Mouse (Mus musculus) CH12.LX (cell line): ENCODE results near the gene Fam92b. TPM values are rescaled to one million over a fixed set of nuclear protein-coding genes. Genes with fewer than 3 reads are reported as not detected.
A peak's percentile ranks its signal among the peaks of the same experiment; 100 is the strongest.

Experiments used
- DNase-seq: peaks from one replicate; pipeline ENCODE4 v3.0.0-alpha.2; 2013; ENCODE audit errors: extremely low read depth
- H3K27ac ChIP-seq: 2 replicates; pipeline ENCODE4 v1.5.1; 2012; ENCODE audit warnings: low read depth, mild to moderate bottlenecking, control low read depth, moderate library complexity; ENCODE audit not compliant: insufficient read depth
- H3K27me3 ChIP-seq: replicated peaks from 2 replicates; pipeline ENCODE3; 2012; ENCODE audit warnings: inconsistent platforms
- H3K36me3 ChIP-seq, 2 experiments: replicated peaks in 1 of 2; 2 replicates each; pipeline versions ENCODE3 to v1.6.1; 2012; ENCODE audit warnings: inconsistent platforms in 1 of 2, low read length in 1 of 2, mild to moderate bottlenecking in 1 of 2, mixed read lengths in 1 of 2, moderate library complexity in 1 of 2; ENCODE audit not compliant: control insufficient read depth in 1 of 2, insufficient read depth in 1 of 2
- H3K4me1 ChIP-seq, 2 experiments: 2 replicates each; pipeline ENCODE4 v1.6.1; 2012; ENCODE audit warnings: inconsistent platforms in 1 of 2, moderate library complexity in 1 of 2; ENCODE audit not compliant: insufficient read depth in 2 of 2, control insufficient read depth in 1 of 2
- H3K4me2 ChIP-seq: 2 replicates; pipeline ENCODE4 v1.6.1; 2012; ENCODE audit warnings: low read depth, mild to moderate bottlenecking, control low read depth; ENCODE audit not compliant: poor library complexity, insufficient read depth, severe bottlenecking
- H3K4me3 ChIP-seq, 3 experiments: fragments of 150-350 bp in 1 of 3; sonication (generic) in 1 of 3; replicated peaks in 1 of 3; 2 replicates each; pipeline versions ENCODE3 to v1.5.1; 2011 to 2012; ENCODE audit warnings: low read depth in 2 of 3, low read length in 2 of 3, mild to moderate bottlenecking in 2 of 3, moderate library complexity in 2 of 3, control low read depth in 1 of 3, improper control_type of control experiment in 1 of 3, inconsistent platforms in 1 of 3, mixed read lengths in 1 of 3; ENCODE audit not compliant: poor library complexity in 1 of 3
- H3K79me2 ChIP-seq: replicated peaks from 2 replicates; pipeline ENCODE4 v1.6.1; 2012; ENCODE audit warnings: mild to moderate bottlenecking, moderate library complexity; ENCODE audit not compliant: control insufficient read depth, poor library complexity, insufficient read depth, severe bottlenecking; ENCODE audit errors: extremely low read depth
- H3K9ac ChIP-seq: 2 replicates; pipeline ENCODE4 v1.6.1; 2012; ENCODE audit warnings: low read depth, mild to moderate bottlenecking, control low read depth, moderate library complexity; ENCODE audit not compliant: insufficient read depth
- H3K9me3 ChIP-seq: replicated peaks from 2 replicates; pipeline ENCODE3; 2012; ENCODE audit warnings: low read length, inconsistent platforms, mixed read lengths
- CHD2 ChIP-seq: IDR thresholded peaks from 2 replicates; pipeline ENCODE4 v1.6.1; 2011; ENCODE audit warnings: low read length, improper control_type of control experiment
- CTCF ChIP-seq, 2 experiments: IDR thresholded peaks in 1 of 2; conservative IDR thresholded peaks in 1 of 2; 2 replicates each; pipeline ENCODE4 v1.5.1; 2011 to 2012; ENCODE audit warnings: low read depth in 2 of 2, low read length in 2 of 2, improper control_type of control experiment in 1 of 2, inconsistent platforms in 1 of 2, mild to moderate bottlenecking in 1 of 2, moderate library complexity in 1 of 2
- GABPA ChIP-seq: IDR thresholded peaks from 2 replicates; pipeline ENCODE4 v1.6.1; 2012; ENCODE audit warnings: low read depth, low read length, improper control_type of control experiment, inconsistent platforms; ENCODE audit not compliant: insufficient replicate concordance
- HCFC1 ChIP-seq: IDR thresholded peaks from 2 replicates; pipeline ENCODE4 v1.6.1; 2012; ENCODE audit warnings: low read depth, mild to moderate bottlenecking, inconsistent platforms, low read length, improper control_type of control experiment
- JUN ChIP-seq: IDR thresholded peaks from 2 replicates; pipeline ENCODE4 v1.6.1; 2011; ENCODE audit warnings: low read depth, mild to moderate bottlenecking, low read length, improper control_type of control experiment, moderate library complexity; ENCODE audit not compliant: insufficient read depth
- MAFK ChIP-seq: IDR thresholded peaks from 2 replicates; pipeline ENCODE4 v1.6.1; 2011; ENCODE audit warnings: low read length, improper control_type of control experiment; ENCODE audit not compliant: insufficient replicate concordance
- MEF2A ChIP-seq: IDR thresholded peaks from 2 replicates; pipeline ENCODE4 v1.6.1; 2014; ENCODE audit warnings: low read depth, mild to moderate bottlenecking, inconsistent platforms, low read length, improper control_type of control experiment, borderline replicate concordance
- NRF1 ChIP-seq: IDR thresholded peaks from 2 replicates; pipeline ENCODE4 v1.6.1; 2014; ENCODE audit warnings: low read depth, mild to moderate bottlenecking, inconsistent platforms, low read length, improper control_type of control experiment, moderate library complexity
- PAX5 ChIP-seq: IDR thresholded peaks from 2 replicates; pipeline ENCODE4 v1.6.1; 2012; ENCODE audit warnings: low read length, inconsistent platforms, mixed read lengths
- POLR2A ChIP-seq: IDR thresholded peaks from 2 replicates; pipeline ENCODE4 v1.6.1; 2011; ENCODE audit warnings: low read depth, mild to moderate bottlenecking, improper control_type of control experiment, low read length
- SMC3 ChIP-seq: IDR thresholded peaks from 2 replicates; pipeline ENCODE4 v1.6.1; 2011; ENCODE audit warnings: low read depth, low read length, improper control_type of control experiment
- UBTF ChIP-seq: IDR thresholded peaks from 2 replicates; pipeline ENCODE4 v1.6.1; 2012; ENCODE audit warnings: low read depth, mild to moderate bottlenecking, inconsistent platforms, low read length, improper control_type of control experiment, moderate library complexity
- USF1 ChIP-seq: IDR thresholded peaks from 2 replicates; pipeline ENCODE4 v1.6.1; 2014; ENCODE audit warnings: low read depth, mild to moderate bottlenecking, inconsistent platforms, low read length, improper control_type of control experiment
- dilution Hi-C: fragments of 300-500 bp; cut with MboI; formaldehyde crosslinking; loops from 2 replicates; pipeline ENCODE4 v1.14.3; 2020; ENCODE audit warnings: low sequenced_read_pairs; ENCODE audit not compliant: extremely low pct_unique_long_range_greater_than_20kb, extremely low pct_ligation_motif_present
- in situ Hi-C: fragments of 300-500 bp; cut with MboI; formaldehyde crosslinking; loops from 3 replicates; pipeline ENCODE4 v1.14.3; 2019; ENCODE audit warnings: low sequenced_read_pairs, low pct_ligation_motif_present, low pct_unique_long_range_greater_than_20kb, mixed read lengths
- polyA plus RNA-seq: library from polyadenylated mRNA; unstranded; fragments of >175 nt; gene quantifications from 2 replicates; pipeline ENCODE4 v1.2.1, GENCODE M21; 2012; ENCODE audit warnings: low read depth; ENCODE audit not compliant: insufficient read length
- total RNA-seq, 2 experiments: library from RNA; depleted of rRNA; stranded (reverse); fragments of 300-350 nt in 1 of 2; fragments of >200 nt in 1 of 2; gene quantifications; 2 replicates each; pipeline ENCODE4 v1.2.3; 2012 to 2014

Gene Fam92b
- total and polyA plus RNA-seq, 3 experiments: not detected

DNA sequence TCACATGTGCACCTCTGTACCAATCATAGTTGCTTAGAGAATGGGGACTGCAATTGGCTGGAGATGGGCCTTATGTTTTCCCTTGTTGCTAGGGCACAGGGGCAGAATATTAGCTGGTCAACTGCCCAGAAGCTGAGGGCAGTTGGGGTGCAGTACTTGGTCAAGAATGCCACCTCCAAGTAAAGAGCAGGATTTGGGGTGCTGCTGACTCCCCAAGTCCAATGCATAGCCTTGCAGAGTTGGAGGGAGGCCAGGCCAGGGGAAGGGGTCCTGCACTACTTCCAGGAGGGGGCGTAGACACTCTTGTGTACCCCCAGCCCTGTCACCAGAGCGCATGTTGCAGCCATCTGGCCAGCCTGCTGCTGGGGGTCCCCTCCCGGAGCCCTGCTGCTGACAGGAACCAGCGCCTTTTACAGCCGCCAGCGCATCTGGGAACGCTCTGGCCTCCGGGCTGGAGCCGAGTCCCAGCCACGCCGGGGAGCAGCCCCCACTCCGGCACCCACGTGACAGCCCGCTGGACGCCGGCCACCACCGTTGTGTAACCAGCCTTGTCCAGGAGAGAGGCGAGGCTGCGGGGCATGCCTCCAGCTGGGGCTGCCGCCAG lies 13.6 kb upstream of the Fam92b start:
- in situ Hi-C loops: no loop called here
- DNase-seq: no peak
- dilution Hi-C loops: no loop called here
- H3K4me2 ChIP-seq: no peak overlapping the region
- no peaks in the 10 kb centered on the region for H3K36me3 ChIP-seq
- H3K9me3 ChIP-seq: peaks cover 7% of the 10 kb centered on the region
- no peak overlapping the region for H3K27ac ChIP-seq
- H3K4me1 ChIP-seq: no peaks in the 10 kb centered on the region
- H3K4me3 ChIP-seq: no peak overlapping the region
- no peaks in the 10 kb centered on the region for H3K79me2 ChIP-seq
- TF ChIP-seq MEF2A: no peak
- TF ChIP-seq POLR2A: no peak
- peak; percentile 34 for TF ChIP-seq USF1
- no peak for TF ChIP-seq JUN
- no peak for TF ChIP-seq HCFC1
- no peak overlapping the region for H3K9ac ChIP-seq
- peaks cover 48% of the 10 kb centered on the region for H3K27me3 ChIP-seq

DNA sequence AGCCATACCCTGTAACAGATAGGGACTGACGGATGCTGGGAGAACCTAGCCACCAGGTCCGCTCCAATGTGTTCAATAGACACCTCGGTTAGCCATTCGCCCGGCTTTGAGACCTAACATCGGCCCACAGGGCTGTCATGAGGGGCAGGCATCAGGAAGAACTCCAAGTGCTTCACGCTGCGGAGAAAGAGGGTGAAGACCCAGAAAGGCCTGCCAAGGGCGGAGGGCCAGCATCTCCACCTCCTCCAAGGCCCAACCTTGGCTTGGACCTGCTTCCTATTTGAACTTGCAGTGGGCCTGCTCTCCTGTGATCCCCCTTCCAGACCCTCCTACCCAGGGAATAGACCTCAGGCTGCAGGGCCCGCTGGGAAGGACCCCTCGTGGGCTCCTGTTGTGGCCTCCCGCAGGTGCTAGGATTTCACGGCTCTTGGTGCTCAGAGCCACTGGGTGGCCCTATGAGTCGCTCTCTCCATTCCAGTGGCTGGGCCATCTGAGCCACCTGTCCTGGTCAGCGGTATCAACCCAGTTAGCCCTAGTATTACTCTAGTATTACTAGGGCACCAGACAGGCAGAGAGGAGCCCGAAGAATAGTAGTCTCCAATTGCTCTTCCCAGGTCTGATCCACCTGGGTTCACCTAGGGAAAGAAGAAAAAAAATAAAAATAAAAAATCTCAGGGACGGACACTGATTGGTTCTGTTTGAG lies 13.0 kb upstream of the Fam92b start:
- TF ChIP-seq NRF1: no peak
- TF ChIP-seq MAFK: no peak
- TF ChIP-seq GABPA: no peak
- no peak for TF ChIP-seq UBTF
- no peak for TF ChIP-seq PAX5
- Histone ChIP-seq H3K27me3 (peaks cover 51% of the 10 kb centered on the region), H3K36me3 (no peaks in the 10 kb centered on the region), H3K9ac (no peak overlapping the region), H3K4me2 (no peak overlapping the region), H3K79me2 (no peaks in the 10 kb centered on the region), H3K4me1 (no peaks in the 10 kb centered on the region), H3K27ac (no peak overlapping the region), H3K9me3 (peaks cover 7% of the 10 kb centered on the region), H3K4me3 (no peak overlapping the region)
- in situ Hi-C loops: no loop called here
- dilution Hi-C loops: no loop called here
- DNase-seq: no peak

DNA sequence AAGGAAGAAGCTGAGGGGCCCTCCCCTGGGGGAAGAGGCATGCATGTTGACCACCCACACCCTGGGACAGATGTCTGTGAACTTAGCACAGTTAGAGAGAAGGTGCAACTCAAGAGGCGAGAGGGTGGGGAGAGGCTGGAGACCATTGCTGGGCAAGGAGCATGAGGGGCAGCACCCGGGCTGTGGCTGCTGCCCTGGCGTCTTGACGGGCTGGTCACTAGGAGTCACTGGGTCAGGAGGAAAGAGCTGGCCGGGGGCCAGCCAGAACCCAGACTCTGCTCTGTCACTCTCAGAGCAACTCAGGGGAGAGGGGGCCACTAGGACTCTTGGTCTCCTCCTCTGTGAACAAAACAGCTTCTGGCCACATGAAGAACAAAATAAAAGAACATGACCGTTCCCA lies 12.2 kb upstream of the Fam92b start:
- Histone ChIP-seq H3K9ac (no peak overlapping the region), H3K27ac (no peak overlapping the region), H3K4me1 (no peaks in the 10 kb centered on the region), H3K4me3 (no peak overlapping the region), H3K79me2 (no peaks in the 10 kb centered on the region), H3K4me2 (no peak overlapping the region), H3K36me3 (no peaks in the 10 kb centered on the region), H3K9me3 (peaks cover 7% of the 10 kb centered on the region), H3K27me3 (peaks cover 53% of the 10 kb centered on the region)
- in situ Hi-C loops: loop anchor here (10.0 kb wide), 1 partner anchor 425 kb away; no protein-coding TSS in a partner anchor
- no peak for TF ChIP-seq CHD2
- TF ChIP-seq CTCF (conservative IDR thresholded peaks at IDR 0.05 in 1 of 2, IDR thresholded peaks at IDR 0.05 in 1 of 2; ENCODE audit: low read depth in 2 of 2, low read length in 2 of 2): no peak
- no peak for TF ChIP-seq SMC3
- dilution Hi-C loops: no loop called here
- no peak for DNase-seq
